Mouse (Mus musculus) midbrain, embryonic 13.5 days (tissue): ENCODE measurements around the gene Top3b. TPM values are rescaled to one million over a fixed set of nuclear protein-coding genes. Genes with fewer than 3 reads are reported as not detected.

Experiments
- ATAC-seq: fragments of 200-750 bp; cut with Nextera tagmentation; 2 replicates; pipeline ENCODE4 v1.8.0; 2017; ENCODE audit warnings: mild to moderate bottlenecking, moderate TSS enrichment, moderate library complexity
- H3K27ac ChIP-seq: fragments of 300-500 bp; sonication (generic); 2 replicates; pipeline ENCODE4 v1.5.1; 2015; ENCODE audit warnings: inconsistent platforms, mild to moderate bottlenecking, moderate library complexity
- H3K27me3 ChIP-seq: fragments of 300-500 bp; sonication (generic); 2 replicates; pipeline ENCODE4 v1.6.1; 2015; ENCODE audit warnings: mild to moderate bottlenecking, inconsistent platforms
- H3K36me3 ChIP-seq: fragments of 300-500 bp; sonication (generic); 2 replicates; pipeline ENCODE4 v1.6.1; 2015; ENCODE audit warnings: mild to moderate bottlenecking, inconsistent platforms
- H3K4me1 ChIP-seq: fragments of 300-500 bp; sonication (generic); replicated peaks from 2 replicates; pipeline ENCODE4 v1.6.1; 2015; ENCODE audit warnings: inconsistent platforms
- H3K4me2 ChIP-seq: fragments of 300-500 bp; sonication (generic); replicated peaks from 2 replicates; pipeline ENCODE4 v1.6.1; 2015; ENCODE audit warnings: moderate library complexity, mild to moderate bottlenecking, inconsistent platforms
- H3K4me3 ChIP-seq: fragments of 300-500 bp; sonication (generic); replicated peaks from 2 replicates; pipeline ENCODE4 v1.5.1; 2015; ENCODE audit warnings: mild to moderate bottlenecking, inconsistent platforms
- H3K9ac ChIP-seq: fragments of 300-500 bp; sonication (generic); replicated peaks from 2 replicates; pipeline ENCODE4 v1.6.1; 2015; ENCODE audit warnings: mild to moderate bottlenecking, inconsistent platforms
- H3K9me3 ChIP-seq: fragments of 300-500 bp; sonication (generic); 2 replicates; pipeline ENCODE4 v1.6.1; 2016; ENCODE audit warnings: mild to moderate bottlenecking, inconsistent platforms
- WGBS: fragments of 180-500 bp; shearing (Covaris S2); methylation state at CpG from one replicate; pipeline ENCODE4 v1.1.7; 2015; 5-methylcytosine and 5-hydroxymethylcytosine counted together
- polyA plus RNA-seq: library from polyadenylated mRNA; unstranded; fragments of >200 nt; fragmentation: Nextera tagmentation; extraction: Ambion mirVana; gene quantifications from 2 replicates; pipeline ENCODE4 v1.2.1, GENCODE M21; 2015

Gene Top3b
- polyA plus RNA-seq, 1 experiment from 2014 or later, result 73.7 TPM

GRCm38 (mm10) chr16:16941078-16941477 lies 70.5 kb downstream of the Top3b start:
- Histone ChIP-seq H3K4me2 (no peak overlapping the region), H3K36me3 (no peaks in the 10 kb centered on the region), H3K9ac (no peak overlapping the region), H3K9me3 (no peaks in the 10 kb centered on the region), H3K27ac (no peak overlapping the region), H3K4me1 (no peaks in the 10 kb centered on the region), H3K27me3 (no peaks in the 10 kb centered on the region), H3K4me3 (no peak overlapping the region)
- no peak for ATAC-seq
- 89% methylated on average over 2 of the region's 2 CpGs for WGBS

Other genes starting within 250 kb of the Top3b start
- not detected in 2 replicates for gene Olfr19, start 194.3 kb upstream of the Top3b start, polyA plus RNA-seq
- 11.4 and 11.8 TPM in 2 replicates for gene Spag6l, start 41.3 kb upstream of the Top3b start, polyA plus RNA-seq
- gene Igll1, start 6.8 kb upstream of the Top3b start, polyA plus RNA-seq, result 0.21 and 0.24 TPM in 2 replicates
- 1.5 and 1.6 TPM in 2 replicates for gene Vpreb1, start 107 bp downstream of the Top3b start, polyA plus RNA-seq
- 26.9 and 29.4 TPM in 2 replicates for gene Ppm1f, start 25.7 kb downstream of the Top3b start, polyA plus RNA-seq
- 160 and 173 TPM in 2 replicates for gene Mapk1, start 112.6 kb downstream of the Top3b start, polyA plus RNA-seq
- gene Ypel1, start 199.0 kb downstream of the Top3b start, polyA plus RNA-seq, result 155 TPM in 2 replicates
- 168 and 171 TPM in 2 replicates for gene Ppil2, start 240.5 kb downstream of the Top3b start, polyA plus RNA-seq